Mouse (Mus musculus): ENCODE measurements at regions not wholly inside any gene's neighbourhood (a gene's known extent, or its start where the extent isn't known, plus 50 kb on each side); places are given as distances from the start of the nearest gene placed in this dataset.
"Not testable (repeated sequence)": the region's sequence is repeated elsewhere in the genome, so short reads cannot be mapped to it uniquely, and the experiment has no call there.

- no peak for DNase-seq (ENCODE audit: low spot score in 2 of 2)
Observed at GRCm38 (mm10) chr3:21729328-21729727, 347.1 kb upstream of the Tbl1xr1 start.

DNA sequence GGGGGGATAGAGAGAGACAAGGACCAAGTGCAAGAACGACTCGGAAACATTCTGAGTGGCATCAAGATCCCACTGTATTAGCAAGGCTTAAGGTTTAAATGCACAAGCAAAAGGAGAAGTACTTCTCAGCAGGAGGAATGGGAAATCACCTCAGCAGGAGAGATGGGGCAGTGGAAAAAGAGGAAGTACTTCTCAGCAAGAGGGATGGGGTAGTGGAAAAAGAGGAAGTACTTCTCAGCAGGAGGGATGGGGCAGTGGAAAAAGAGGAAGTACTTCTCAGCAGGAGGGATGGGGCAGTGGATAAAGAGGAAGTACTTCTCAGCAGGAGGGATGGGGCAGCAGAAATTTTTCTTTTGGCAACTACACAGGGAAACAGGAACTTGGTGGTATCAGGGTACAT, 340.8 kb upstream of the Tbl1xr1 start:
- DNase-seq (ENCODE audit: low spot score in 2 of 2): not testable (repeated sequence)

GRCm38 (mm10) chr3:21739720-21740119, 336.7 kb upstream of the Tbl1xr1 start:
- DNase-seq (ENCODE audit: low spot score in 2 of 2): no peak

DNA sequence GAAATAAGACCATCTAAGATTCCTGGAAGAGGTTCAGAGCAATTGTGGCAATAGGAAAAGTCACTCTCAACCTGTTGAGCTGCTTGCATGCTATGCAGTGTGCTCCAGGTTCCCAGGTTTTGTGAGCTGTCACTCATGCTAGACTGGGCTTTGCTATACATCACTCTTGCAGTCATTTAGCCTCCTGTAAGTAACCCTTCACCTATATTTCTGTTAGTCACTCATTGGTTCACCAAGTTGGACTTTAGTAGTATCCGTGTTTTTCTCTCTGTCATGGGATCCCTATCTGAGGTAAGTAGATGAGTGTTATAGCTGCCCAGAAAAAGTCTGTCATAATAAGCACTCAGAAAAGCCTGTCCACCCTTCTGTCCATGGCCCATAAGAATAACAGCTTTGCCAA, 332.3 kb upstream of the Tbl1xr1 start:
- no peak for DNase-seq (ENCODE audit: low spot score in 2 of 2)

- no peak for DNase-seq (ENCODE audit: low spot score in 2 of 2)
Observed at GRCm38 (mm10) chr3:21760516-21761218, 315.8 kb upstream of the Tbl1xr1 start.

DNA sequence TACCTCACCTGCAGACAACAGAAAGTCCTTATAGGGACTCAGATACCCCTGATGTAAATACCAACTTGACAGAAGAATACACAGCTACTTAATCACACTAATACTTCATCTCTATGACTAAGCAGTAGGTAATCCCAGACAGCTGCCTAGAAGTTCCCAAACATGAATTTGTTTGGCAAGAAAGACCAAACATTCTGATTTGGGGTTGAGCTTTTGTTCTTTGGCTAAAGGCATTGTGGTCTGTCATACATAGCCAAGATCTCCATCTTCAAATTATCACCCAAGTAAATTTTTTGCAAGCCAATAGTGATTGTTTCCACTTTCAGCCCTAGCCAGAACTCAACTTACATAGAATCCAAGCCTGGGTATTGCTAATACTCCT, 315.2 kb upstream of the Tbl1xr1 start:
- DNase-seq (ENCODE audit: low spot score in 2 of 2): no peak

DNA sequence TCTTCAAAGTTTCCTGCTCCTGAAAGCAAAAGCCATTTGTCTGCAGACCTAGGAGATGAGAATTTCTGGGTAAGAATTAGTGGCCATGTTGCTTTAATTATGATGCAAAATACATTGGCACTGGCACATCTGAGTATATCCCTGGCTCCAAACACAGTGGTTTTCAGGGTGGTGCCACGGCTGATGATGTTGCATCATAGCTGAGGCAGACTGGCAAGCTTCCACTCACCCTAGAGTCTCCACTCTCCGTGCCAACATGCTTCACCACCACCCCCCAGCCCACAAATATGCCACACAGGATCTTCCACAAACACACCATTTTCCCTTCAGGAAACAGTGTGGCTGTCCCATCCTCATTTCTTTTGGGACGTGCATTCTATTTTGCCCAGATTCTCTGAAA, 314.5 kb upstream of the Tbl1xr1 start:
- DNase-seq (ENCODE audit: low spot score in 2 of 2): no peak

- no peak for DNase-seq (ENCODE audit: low spot score in 2 of 2)
Observed at GRCm38 (mm10) chr3:21768081-21768480, 308.4 kb upstream of the Tbl1xr1 start.

DNA sequence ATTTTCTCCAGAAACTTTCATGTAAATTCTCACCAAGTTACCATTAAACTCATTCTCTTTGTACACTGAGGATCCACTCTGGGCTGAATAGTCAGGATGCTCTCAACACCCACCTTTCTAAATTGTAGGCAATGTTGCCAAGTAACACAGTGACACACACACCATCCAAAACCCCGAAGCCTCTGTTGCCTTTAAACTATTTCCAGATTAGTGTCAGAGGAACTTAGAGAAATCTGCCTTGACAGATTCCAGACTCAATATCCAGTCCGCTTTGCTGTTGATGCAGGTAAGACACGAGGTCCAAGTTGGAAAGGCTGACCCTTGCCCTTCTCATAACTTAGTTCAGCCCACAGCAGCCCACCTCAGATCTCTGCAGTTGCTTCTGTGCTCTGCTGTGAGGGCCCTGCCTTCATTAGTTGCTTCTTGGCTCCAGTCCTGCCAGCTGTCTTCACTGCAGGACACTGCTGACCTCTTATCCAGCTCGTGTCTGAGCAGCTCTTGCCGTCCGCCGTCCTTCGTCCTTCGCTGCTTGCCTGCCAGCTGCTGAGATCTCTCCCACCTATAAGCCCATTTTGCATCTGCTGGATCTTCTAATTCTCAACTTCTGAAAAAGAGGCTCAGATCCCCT, 306.4 kb upstream of the Tbl1xr1 start:
- DNase-seq (ENCODE audit: low spot score in 2 of 2): no peak

DNA sequence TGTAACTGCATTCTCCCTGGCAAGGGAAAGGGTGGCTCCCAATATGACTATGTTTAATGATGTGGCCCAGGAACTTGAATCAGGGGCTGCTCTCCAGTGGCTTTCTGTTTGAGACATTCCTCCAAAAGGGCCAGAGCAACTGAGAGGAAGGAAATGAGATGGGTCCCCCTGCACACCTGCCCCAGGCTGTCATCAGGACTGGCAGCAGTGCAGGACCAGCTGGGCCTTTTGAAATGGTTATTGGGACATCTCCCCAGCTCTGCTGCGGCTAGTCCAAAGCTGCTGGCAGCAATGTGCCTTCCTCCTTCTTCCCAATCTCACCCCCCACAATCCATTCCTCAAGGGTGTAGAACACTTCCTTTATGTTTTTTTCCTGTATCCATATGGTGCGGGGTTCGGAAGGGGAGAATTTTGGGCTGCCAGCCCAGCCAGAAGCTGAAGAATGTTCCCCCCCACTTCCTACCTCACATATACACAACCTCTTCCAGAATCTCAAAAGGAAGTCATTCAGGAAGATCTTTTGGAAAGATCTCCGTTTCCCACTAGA, 304.6 kb upstream of the Tbl1xr1 start:
- DNase-seq (ENCODE audit: low spot score in 2 of 2): peak in 1 of 2 experiments; percentile 31

- no peak for DNase-seq (ENCODE audit: low spot score in 2 of 2)
Observed at GRCm38 (mm10) chr3:21774172-21774842, 302.1 kb upstream of the Tbl1xr1 start.

DNA sequence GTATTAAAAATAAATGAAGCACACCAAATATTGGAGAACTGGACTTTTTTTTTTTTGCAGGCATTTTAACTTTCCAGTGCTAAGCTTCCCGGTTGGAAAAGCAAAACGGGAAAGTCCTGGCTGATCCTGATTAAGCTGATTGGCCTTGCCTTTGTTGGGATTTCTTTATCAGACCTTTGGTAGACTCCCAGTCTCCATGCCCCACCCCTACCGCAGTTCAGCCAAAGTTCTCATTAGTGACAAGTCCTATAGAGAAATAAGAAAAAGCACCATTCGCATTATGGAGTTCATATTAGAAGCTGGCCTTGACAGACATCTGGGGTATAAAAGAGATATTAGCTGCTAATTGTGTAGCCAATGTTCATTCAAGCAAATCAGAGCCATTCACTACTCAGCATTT, 297.7 kb upstream of the Tbl1xr1 start:
- no peak for DNase-seq (ENCODE audit: low spot score in 2 of 2)

- no peak for DNase-seq (ENCODE audit: low spot score in 2 of 2)
Observed at GRCm38 (mm10) chr3:21791983-21792631, 284.3 kb upstream of the Tbl1xr1 start.

- no peak for DNase-seq (ENCODE audit: low spot score in 2 of 2)
Observed at GRCm38 (mm10) chr3:21798139-21798538, 278.3 kb upstream of the Tbl1xr1 start.

DNA sequence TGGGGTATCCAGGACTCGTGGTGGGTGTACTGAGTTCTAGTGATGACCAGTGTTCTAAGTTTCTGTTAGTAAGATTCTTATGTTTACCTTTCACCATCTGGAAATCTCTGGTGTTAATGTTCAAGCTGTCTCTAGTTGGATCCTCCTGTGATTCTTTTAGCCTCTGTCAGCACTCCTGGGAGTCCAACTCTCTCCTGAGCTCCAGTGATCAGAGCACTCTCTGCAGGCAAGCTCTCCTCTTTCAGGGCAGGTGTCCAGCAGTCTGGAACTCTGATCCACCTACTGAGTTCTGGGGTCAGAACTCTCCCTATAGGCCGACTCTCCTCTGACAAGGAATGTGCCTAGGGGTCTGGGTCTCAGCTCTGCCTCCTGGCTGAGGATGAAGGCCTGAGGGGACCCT, 272.6 kb upstream of the Tbl1xr1 start:
- DNase-seq (ENCODE audit: low spot score in 2 of 2): not testable (repeated sequence)

GRCm38 (mm10) chr3:21806494-21807157, 269.8 kb upstream of the Tbl1xr1 start:
- DNase-seq (ENCODE audit: low spot score in 2 of 2): no peak

GRCm38 (mm10) chr3:21808539-21808938, 267.9 kb upstream of the Tbl1xr1 start:
- no peak for DNase-seq (ENCODE audit: low spot score in 2 of 2)

DNA sequence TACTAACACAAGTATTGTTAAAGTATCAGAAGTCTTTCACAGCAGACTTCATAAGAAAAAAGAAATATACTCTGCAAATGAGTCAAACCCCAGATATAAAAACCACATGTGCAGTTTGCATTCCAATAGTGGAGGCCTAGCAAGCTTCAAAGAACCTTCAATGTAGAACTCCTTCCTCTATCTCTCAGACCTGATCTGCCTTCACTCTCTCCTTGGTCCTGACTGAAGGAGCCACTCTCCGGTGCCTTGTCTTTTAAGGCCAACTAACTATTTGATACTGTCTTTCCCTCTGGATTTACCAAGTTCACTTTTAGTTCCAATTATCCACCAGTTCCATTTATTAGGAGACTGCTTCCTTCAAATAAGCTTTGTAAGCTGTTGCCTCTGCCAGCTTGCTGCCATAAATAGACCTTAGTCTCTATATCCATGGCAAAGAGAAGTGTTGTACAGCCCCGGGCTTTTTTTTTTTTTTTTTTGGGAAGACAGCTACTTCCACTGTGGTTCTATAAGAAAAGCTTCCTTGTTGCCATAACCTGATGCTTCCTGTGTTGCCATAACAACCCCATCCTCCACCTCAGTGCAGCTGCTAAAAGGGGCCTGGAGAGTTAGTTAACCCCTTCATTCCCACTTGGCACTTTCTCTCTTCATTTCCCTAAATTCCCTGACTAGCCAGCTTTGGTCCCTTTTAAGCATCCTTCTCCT, 266.5 kb upstream of the Tbl1xr1 start:
- DNase-seq (ENCODE audit: low spot score in 2 of 2): no peak

GRCm38 (mm10) chr3:21813401-21813800, 263.1 kb upstream of the Tbl1xr1 start:
- no peak for DNase-seq (ENCODE audit: low spot score in 2 of 2)

- DNase-seq (ENCODE audit: low spot score in 2 of 2): no peak
Observed at GRCm38 (mm10) chr3:21816968-21817858, 259.2 kb upstream of the Tbl1xr1 start.

Data from right cerebral cortex, postnatal 36 days (tissue).